Mouse (Mus musculus) common myeloid progenitor, adult 5-6 weeks (primary cell): ENCODE data around the gene Slc25a17. TPM values are rescaled to one million over a fixed set of nuclear protein-coding genes. Genes with fewer than 3 reads are reported as not detected.

Experiments used
- ATAC-seq: replicated peaks from 2 replicates; pipeline ENCODE4 v1.8.0; 2016; ENCODE audit warnings: low read depth, mild to moderate bottlenecking, moderate TSS enrichment, inconsistent platforms; ENCODE audit not compliant: poor library complexity, severe bottlenecking
- total RNA-seq: library from RNA; stranded (forward); fragments of 200-1000, 187-1606 nt; gene quantifications from 2 replicates; pipeline ENCODE4 v1.2.3, GENCODE M21; 2017

Gene Slc25a17
- total RNA-seq, result 82.7 and 97.2 TPM in 2 replicates

DNA sequence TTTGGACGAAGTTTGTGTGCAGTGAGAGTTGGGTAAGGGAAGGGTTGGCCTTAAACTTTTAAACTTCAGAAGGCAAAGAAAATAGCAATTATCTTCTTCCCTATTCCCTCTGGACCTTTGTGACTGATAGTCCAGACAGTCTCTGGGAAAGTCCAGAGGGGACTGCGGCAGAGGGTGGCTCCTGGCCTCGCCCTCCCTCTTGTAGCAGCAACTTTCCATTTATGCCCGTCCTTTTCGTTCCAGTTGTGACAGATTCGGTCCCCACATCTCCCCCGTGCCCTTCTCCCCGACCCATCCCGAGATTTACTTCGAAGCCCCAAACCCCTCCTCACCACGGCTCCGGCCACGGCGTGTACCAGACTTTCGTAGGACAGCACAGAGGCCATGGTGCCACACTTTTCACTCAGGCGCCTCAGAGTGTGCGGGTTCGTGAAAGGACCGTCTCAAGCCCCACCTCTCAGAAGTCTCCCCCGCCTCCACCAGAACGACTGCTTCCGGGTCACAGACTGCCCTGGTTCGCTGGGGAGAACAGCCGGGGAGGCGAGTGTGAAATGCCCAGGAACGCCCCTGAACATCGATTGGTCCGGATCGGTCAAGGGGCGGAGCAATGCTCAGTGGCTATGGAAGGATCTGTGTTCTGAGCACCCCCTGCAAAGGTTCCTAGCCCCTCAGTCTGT lies at the start of gene Slc25a17:
Gene Slc25a17 (minus strand): TSS at position 468 of the 677 bp plus-strand sequence.
- ATAC-seq, result peak; percentile 99

- ATAC-seq, result no peak
Measured at GRCm38 (mm10) chr15:81408199-81408598, 47.6 kb upstream of the Slc25a17 start, which contains the start of gene Dnajb7. TSS of gene Dnajb7 (minus strand) at chr15:81408299.

GRCm38 (mm10) chr15:81405008-81405407 lies 44.4 kb upstream of the Slc25a17 start:
- no peak for ATAC-seq

DNA sequence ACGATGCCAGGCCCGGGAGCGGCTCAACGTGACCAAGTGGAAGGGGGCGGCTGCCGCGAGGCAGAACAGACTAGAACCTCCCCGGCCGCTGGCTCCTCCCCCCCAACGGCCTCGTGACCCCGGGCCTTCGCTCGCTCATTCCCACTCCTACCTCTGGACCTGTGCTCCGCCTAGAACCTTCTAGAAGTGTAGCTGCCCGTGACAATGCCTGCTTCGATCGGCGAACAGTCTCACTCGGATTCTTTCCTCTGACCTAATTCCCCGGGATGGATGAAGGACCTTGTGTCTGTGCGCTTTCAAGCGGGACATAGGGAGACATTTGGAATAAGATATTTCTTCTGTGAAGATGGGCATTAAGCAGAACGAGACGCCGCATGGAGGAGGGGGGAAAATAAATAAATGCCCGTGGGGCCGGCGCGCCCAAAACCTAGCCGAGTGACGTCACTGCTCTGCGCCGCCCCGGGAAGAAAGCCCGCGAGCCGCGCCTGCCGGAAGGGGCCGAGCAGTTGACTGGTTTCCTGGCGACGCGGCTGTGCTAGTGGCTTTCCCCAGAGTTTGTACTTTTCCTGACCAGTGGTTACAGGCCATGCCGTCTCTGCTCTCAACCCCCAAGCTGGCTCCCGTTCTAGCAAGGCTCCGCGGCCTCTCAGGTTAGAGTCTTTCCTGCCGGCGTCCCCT lies 39.2 kb upstream of the Slc25a17 start, which contains the start of the genes St13 and Xpnpep3:
Gene St13 (minus strand): TSS at position 440 of the 678 bp plus-strand sequence.
Gene Xpnpep3 (plus strand): TSS at position 501 of the 678 bp plus-strand sequence.
- peak; percentile 96 for ATAC-seq

GRCm38 (mm10) chr15:81399297-81399637 lies 38.7 kb upstream of the Slc25a17 start:
- no peak; the same call in 1 of the 2 replicates for ATAC-seq

DNA sequence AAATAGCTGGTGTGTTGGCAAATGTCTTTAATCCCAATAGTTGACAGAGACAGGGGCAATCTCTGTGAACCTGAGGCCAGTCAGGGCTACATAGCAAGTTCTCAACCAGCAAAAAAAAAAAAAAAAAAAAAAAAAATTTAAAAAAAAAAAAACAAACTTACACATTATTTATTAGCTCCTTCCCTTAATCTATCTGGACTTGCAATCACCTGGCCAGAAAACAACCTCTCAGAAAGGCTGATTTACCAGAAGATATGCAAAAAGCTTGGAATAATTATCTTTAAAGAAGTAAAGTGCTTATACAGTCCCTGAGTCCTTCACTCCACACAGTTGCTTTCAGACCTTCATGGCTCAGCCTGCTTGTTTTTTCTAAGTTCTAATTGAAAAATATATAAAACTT lies 37.6 kb upstream of the Slc25a17 start:
- no peak for ATAC-seq

DNA sequence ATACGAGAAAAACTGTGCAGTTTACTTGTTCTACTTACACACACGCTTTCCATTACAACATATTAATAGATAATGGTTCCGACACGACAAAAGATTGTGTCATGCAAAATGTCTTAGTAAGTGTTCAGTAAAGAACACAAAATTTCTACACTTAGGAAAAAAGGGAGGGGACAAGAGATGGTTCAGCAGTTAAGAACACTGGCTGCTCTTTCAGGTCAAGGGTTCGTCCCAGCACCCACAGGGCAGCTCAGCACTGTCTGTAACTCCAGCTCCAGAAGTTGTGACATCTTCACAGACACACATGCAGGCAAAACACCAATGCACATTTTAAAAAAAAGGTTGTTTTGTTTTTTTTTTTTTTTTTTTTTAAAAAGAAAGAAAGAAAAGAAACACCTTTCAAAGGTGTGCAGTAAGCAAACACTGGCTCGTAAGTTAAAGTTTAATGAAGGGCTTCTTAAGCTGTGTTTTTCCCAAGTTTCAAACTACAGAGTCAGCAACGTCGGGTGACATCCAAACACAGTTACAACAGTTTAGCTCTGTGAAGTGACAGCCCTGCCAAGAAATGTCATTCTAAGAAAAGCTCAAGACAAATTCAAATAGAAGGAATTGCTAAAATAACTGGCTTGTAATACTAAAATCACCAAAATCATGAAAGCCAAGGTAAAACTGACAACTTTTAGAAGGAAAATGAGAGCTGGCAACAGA lies 33.8 kb upstream of the Slc25a17 start:
- no peak for ATAC-seq

DNA sequence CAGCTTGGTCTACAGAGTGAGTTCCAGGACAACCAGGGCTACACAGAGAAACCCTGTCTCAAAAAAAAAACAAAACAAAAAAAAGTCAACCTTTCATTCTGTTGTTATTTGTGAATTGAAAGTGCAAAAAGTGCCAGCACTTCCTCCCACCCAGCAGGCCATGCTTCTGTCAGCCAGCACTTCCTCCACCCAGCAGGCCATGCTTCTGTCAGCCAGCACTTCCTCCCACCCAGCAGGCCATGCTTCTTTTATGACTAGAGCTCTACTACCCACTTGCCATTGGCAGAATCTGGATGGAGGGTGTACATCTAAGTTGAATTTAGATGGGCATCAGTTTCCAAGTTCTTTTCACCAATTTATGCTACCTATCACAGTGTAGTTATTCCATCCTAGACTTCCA lies 32.4 kb upstream of the Slc25a17 start:
- peak; percentile 68 for ATAC-seq

GRCm38 (mm10) chr15:81386327-81386726 lies 25.7 kb upstream of the Slc25a17 start:
- no peak for ATAC-seq

DNA sequence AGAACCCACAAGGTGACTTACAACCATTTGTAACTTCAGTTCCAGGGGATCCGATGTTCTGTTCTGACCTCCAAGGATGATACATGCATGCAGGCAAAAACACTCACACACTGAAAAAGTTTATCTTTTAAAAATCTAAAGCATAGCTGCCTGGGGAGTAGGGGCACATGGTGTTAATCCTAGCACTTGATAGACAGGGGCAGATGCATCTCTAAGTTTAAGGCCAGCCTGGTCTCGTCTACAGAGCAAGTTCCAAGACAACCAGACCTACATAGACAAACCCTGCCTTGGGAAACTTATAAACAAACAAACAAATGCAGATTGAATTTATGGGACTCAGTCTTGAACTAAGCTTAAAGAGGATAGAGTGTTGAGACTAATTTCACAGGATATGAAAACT lies 18.2 kb upstream of the Slc25a17 start:
- no peak for ATAC-seq

DNA sequence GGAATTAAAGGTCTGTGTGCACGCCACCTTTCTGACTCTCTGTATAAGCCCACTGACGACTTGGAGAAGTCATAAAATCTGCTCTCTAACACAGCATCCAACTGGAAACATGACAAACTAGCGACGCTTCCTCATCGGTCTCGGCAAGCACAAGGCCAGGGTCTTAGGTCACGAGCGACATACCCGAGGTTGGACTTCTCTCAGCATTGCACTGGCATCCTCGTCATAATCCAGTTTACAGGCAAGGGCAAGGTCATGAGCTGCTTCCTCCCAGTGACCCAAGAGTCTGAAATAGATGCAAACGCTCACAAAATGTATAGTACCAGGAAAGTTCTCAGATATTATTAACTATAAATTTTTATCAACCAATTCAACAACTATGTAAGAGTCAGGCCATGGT lies 14.0 kb upstream of the Slc25a17 start:
- ATAC-seq, result no peak

GRCm38 (mm10) chr15:81370356-81370755 lies 9.7 kb upstream of the Slc25a17 start:
- ATAC-seq, result no peak

DNA sequence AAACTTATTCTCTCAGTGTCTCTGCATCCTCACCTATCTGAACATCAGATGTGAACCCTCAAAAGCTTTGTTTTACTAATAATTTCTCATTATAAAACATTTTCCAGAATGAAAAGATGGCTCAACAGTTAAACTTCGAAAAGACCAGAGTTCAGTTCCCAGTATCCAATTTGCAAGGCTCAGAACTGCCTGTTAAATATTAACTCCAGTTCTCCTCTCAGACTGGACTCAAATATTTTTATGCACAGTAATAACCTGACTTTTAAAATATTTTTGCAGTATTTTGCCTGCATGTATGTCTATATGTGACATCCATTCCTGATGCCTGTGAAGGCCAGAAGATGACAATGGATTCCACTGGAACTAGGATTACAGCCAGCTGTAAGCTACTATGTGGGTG lies 8.0 kb upstream of the Slc25a17 start:
- no peak for ATAC-seq

- no peak for ATAC-seq
Measured at GRCm38 (mm10) chr15:81366241-81366640, 5.6 kb upstream of the Slc25a17 start.

DNA sequence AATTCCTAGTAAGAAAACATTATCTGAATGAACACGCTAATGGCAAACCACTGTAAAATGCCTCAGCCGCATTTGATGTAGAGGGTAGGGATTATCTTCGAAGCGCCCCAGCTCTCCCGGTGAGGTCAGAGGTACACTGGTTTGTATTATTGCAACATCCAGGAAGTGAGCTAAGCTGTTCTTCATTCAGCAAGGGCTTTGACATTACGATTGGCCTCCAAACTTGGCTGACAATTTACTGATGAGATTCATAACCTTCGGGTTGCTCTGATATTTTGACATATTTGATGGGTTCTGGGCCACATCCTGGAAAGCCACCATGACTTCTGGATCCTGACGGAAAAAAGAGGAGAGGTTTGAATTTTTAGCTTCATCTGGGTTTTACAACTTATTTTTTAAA lies 4.6 kb upstream of the Slc25a17 start:
- no peak for ATAC-seq

GRCm38 (mm10) chr15:81364271-81364670 lies 3.7 kb upstream of the Slc25a17 start:
- no peak for ATAC-seq

DNA sequence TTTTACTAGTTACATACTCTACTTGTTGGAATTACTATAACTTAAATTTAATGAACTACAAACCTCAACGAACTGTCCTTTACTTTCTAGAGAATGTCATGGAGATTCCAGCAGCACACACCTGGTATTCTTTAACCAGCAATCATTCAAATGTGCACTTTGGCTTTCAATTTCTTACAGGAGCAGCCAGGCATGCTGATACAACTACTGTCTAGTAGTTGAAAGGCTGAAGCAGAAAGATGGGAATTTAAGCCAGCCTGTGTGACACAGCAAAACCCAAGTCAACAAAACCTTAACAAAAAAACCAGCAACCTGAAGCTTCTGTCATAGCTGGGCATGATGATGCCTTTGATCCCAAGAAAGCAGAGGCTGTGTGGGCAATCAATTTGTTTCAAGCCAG lies 1.9 kb upstream of the Slc25a17 start:
- no peak for ATAC-seq

DNA sequence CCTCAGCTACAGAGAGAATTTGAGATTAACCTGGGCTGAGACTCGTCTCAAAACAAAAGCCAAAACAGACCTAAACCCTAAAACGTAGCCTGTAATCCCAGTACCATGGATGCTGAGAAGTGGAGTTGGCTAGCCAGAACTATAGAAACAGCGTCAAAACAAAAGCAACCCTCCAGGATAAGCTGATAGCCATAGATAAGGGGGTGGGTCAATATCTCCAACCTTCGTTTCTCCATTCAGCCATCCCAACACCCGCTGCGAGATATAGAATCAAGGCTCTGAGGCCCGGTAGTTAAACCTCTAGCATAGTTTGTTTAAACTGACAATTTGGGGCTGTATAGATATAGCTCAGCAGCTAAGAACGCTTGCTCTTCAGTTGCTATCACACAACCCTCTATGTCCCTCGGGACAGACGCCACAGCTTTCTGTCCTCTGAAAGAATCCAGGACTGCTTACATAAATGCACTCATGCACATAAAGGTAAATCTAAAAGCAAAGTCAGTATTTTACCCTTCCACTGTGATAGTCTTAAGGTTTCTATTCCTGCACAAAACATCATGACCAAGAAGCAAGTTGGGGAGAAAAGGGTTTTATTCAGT lies 904 bp upstream of the Slc25a17 start:
- no peak for ATAC-seq

- peak; percentile 75 for ATAC-seq
Measured at GRCm38 (mm10) chr15:81361022-81361404, 401 bp upstream of the Slc25a17 start.

GRCm38 (mm10) chr15:81359421-81359820 lies 1.2 kb downstream of the Slc25a17 start:
- no peak for ATAC-seq

DNA sequence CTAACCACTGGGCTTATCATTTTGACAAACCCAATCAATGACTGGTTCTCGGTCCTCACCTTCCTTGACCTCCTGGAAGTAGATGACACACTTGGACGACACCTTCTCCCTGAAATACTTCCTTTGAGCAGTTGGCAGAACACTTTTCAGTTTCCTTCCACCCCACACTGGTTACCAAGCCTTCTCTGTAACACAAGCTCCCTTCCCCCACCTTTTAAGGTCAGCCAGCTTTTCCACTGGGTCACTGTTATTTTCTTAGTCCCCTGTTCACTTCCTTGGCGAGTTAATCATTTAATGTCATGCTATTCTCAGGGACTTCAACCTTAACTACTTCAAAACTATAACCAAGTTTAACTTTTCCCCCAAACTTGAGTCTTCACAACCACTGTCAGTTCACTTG lies 1.7 kb downstream of the Slc25a17 start:
- no peak for ATAC-seq
